Mouse (Mus musculus): ENCODE results near the gene Rasa2.

GRCm38 (mm10) chr9:96612297-96612696 is 19.1 kb downstream of the Rasa2 start:
- no peak for TF ChIP-seq CTCF (IDR thresholded peaks at IDR 0.05; ENCODE audit: borderline replicate concordance, extremely low read depth, insufficient read depth, insufficient read length)
- TF ChIP-seq POLR2A (IDR thresholded peaks at IDR 0.05; ENCODE audit: borderline replicate concordance, extremely low read depth, insufficient read depth, insufficient read length, poor library complexity, severe bottlenecking) = no peak

Data from brain, embryonic 14.5 days (tissue).